Mouse (Mus musculus): Measurements from ENCODE around the gene Alkbh6. TPM values are rescaled to one million over a fixed set of nuclear protein-coding genes. Genes with fewer than 3 reads are reported as not detected.

The Alkbh6 gene
- total RNA-seq (2021): 10 to 100 TPM; 50.8 to 51.8 TPM
- long read RNA-seq, experiment 1, transcript Alkbh6-201 (7 exons, 982 nt): major isoform, 28 of 60 reads
- long read RNA-seq, experiment 1, transcript Alkbh6-202 (6 exons, 1,112 nt): minor isoform, 17 of 60 reads
- long read RNA-seq, experiment 1, partial matches to known transcripts: 3 of 60 reads
- long read RNA-seq, experiment 1, other reads (novel, unspliced or antisense): 12 of 60 reads
- long read RNA-seq, experiment 2, transcript Alkbh6-202 (6 exons, 1,112 nt): major isoform, 28 of 72 reads
- long read RNA-seq, experiment 2, transcript Alkbh6-201 (7 exons, 982 nt): minor isoform, 24 of 72 reads
- long read RNA-seq, experiment 2, partial matches to known transcripts: 5 of 72 reads
- long read RNA-seq, experiment 2, other reads (novel, unspliced or antisense): 14 of 72 reads

DNA sequence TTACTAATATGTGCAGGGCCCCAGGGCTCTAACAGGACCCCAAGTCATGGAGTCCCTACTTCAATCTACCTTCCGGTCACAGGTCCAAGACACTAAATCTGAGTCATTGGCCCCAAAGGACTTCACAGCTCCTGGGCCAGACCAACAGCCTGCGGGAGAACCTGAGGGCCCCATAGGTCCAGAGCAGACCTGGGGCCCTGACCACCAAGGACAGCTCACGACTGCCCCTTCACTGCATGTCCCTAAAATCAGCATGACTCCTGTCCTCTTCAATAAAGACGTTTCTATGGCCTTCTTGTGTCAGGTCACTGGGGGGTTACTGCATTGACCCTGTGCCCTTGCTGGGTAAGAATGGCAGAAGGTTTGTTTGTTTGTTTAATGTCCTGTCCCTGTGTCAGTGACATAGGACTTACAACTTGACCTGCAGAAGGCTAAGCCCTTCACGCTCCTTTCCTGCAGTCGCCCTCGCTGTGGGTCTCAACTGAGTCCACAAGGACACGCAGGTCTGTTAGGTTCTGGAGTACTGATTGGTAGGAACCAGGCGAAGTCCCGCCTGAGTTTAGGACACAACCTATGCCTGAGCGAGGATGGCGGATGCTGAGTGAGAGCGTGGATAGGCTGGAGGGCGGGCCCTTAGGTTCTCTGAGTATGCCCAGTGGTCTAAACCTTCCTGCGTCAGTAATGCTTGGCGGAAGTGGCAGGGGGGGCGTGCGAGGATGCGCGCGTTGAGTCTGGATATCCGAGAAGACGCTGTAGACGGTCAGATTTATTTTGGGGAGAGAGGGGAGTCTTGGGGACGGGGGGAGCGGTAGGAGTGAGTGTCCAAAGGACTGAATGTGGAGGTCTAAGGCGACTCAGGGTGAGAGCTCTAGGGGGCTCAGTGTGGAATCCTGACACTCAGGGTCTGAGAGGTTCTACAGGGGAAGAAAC lies at the start of gene Alkbh6:
Gene Alkbh6 (plus strand): TSS at position 642 of the 930 bp plus-strand sequence.
- TF ChIP-seq CTCF (conservative IDR thresholded peaks at IDR 0.05): no peak

DNA sequence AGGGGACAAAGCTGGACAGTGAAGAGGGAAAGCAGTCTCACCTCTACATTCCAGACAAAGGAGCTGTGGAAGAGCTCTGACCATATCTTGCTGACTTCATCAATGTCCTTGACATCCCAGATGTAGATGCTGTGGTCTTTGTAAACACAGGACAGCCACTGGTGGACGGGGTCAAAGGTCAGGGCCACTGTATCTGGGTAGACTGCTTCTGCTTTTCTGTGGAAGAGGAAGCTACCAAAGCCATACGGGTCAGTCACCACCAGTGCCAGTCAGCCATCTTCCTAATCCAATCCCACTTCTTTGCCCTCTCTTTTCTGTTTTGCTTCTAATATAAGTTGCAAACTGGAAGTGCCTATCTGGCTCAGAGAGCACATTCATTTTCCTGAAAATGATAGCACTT lies 43.5 kb upstream of the Alkbh6 start:
- no peak for TF ChIP-seq CTCF (conservative IDR thresholded peaks at IDR 0.05)
- Histone ChIP-seq H3K4me3 (no peak overlapping the region), H3K27ac (no peak overlapping the region)
- DNase-seq (ENCODE audit: low spot score in 2 of 2): no peak

More for the DNA sequence above, at the start of gene Alkbh6:
- peak; percentile 95 to 98 for DNase-seq (ENCODE audit: low spot score in 2 of 2)
- H3K27ac ChIP-seq: peak within 1 kb of the TSS; percentile 94
- H3K4me3 ChIP-seq: peak within 1 kb of the TSS; percentile 84

DNA sequence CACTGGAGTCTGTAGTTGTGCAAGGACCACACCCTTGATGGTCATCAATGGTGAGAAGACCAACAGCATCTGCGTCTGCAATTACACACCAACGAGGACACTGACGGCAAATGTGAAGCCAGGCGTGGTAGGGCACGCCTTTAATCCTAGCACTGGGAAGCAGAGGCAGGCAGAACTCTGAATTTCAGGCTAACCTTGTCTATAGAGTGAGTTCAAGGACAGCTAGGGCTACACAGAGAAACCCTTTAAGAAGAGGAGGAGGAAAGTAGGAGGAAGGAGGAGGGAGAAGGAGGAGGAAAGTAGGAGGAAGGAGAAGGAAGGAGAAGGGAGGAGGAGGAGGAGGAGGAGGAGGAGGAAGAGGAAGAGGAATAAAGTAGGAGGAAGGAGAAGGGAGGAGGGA lies 43.0 kb upstream of the Alkbh6 start:
- no peak for DNase-seq (ENCODE audit: low spot score in 2 of 2)
- H3K27ac ChIP-seq: no peak overlapping the region
- no peak overlapping the region for H3K4me3 ChIP-seq
- no peak for TF ChIP-seq CTCF (conservative IDR thresholded peaks at IDR 0.05)

- TF ChIP-seq CTCF (conservative IDR thresholded peaks at IDR 0.05): no peak
- no peak overlapping the region for H3K4me3 ChIP-seq
- no peak for DNase-seq (ENCODE audit: low spot score in 2 of 2)
- H3K27ac ChIP-seq: no peak overlapping the region
Measured at GRCm38 (mm10) chr7:30265935-30266334, 42.6 kb upstream of the Alkbh6 start.

GRCm38 (mm10) chr7:30266780-30267179 lies 41.7 kb upstream of the Alkbh6 start:
- DNase-seq (ENCODE audit: low spot score in 2 of 2): no peak

DNA sequence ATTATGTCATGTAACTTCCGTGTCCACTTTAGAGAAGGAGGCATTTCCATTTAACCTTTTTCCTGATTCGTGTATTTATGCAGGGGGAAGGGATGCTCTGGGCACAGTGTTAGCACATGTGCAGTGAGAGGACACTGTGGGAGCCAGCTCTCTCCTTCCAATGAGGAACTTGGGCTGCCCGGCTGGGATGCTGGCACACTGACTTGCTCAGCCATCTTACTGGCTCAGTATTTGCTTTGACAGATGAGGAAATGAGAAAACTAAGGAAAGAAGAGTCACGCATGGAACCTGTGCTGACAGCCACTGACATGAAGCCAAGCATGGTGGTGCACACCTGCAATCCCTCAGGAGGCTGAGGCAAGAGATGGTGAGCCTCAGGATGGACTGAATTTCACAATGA lies 38.9 kb upstream of the Alkbh6 start:
- DNase-seq (ENCODE audit: low spot score in 2 of 2): no peak
- Histone ChIP-seq H3K4me3 (no peak overlapping the region), H3K27ac (no peak overlapping the region)
- no peak for TF ChIP-seq CTCF (conservative IDR thresholded peaks at IDR 0.05)

More at GRCm38 (mm10) chr7:30266780-30267179, 41.7 kb upstream of the Alkbh6 start:
- H3K4me3 ChIP-seq: no peak overlapping the region
- no peak for TF ChIP-seq CTCF (conservative IDR thresholded peaks at IDR 0.05)
- no peak overlapping the region for H3K27ac ChIP-seq

DNA sequence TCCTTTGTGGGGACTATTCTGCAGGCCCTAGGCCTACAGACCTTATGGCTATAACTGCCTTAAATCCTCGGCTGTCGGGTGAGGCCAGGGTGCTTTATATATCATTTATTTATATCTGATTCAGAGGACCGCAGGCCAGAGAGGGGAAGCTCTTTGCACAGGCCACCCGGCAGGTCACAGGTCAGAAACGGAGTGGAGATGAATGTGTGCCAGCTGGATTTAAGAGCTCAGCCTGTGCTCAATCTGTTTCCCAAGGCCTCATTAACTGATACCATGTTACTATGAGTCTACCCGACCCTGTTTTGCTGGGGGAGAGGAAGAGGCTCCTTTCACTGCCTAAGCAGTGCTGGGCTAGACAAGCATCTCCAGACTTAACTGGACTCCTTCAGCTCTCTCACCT lies 34.1 kb upstream of the Alkbh6 start:
- no peak for DNase-seq (ENCODE audit: low spot score in 2 of 2)
- TF ChIP-seq CTCF (conservative IDR thresholded peaks at IDR 0.05): no peak
- no peak overlapping the region for H3K27ac ChIP-seq
- H3K4me3 ChIP-seq: no peak overlapping the region

DNA sequence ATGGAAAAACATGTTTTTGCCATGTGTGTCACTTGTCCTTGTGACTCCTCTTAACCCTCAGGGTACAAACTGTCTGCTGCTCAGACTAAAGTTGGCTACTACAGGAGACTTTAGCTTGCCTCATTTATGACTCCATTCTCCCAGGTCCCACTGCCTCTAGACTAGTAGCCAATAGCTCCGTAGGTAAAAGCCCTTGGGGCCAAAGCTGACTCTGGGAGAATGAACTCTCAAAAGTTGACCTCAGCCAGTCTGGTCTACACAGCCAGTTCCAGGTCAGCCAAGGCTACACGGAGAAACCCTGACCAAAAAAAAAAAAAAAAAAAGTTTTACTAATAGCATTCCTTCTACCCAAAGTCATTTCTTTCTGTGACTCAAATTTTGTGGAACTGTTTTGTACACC lies 29.6 kb upstream of the Alkbh6 start:
- no peak for DNase-seq (ENCODE audit: low spot score in 2 of 2)
- no peak overlapping the region for H3K4me3 ChIP-seq
- no peak overlapping the region for H3K27ac ChIP-seq
- TF ChIP-seq CTCF (conservative IDR thresholded peaks at IDR 0.05): no peak

- Histone ChIP-seq H3K4me3 (peak overlapping the region; percentile 86), H3K27ac (0 out of 2 replicates have a peak overlapping the region, but pooled peaks have one; percentile 95)
- no peak for DNase-seq (ENCODE audit: low spot score in 2 of 2)
- TF ChIP-seq CTCF (conservative IDR thresholded peaks at IDR 0.05): no peak
Measured at GRCm38 (mm10) chr7:30279536-30279935, 29.0 kb upstream of the Alkbh6 start.

- peak; percentile 89 to 91 for DNase-seq (ENCODE audit: low spot score in 2 of 2)
- Histone ChIP-seq H3K4me3 (peak within 1 kb of the TSS; percentile 86), H3K27ac (peak within 1 kb of the TSS; percentile 95)
- no peak for TF ChIP-seq CTCF (conservative IDR thresholded peaks at IDR 0.05)
Measured at GRCm38 (mm10) chr7:30279951-30280669, 28.4 kb upstream of the Alkbh6 start, which contains the start of the genes Thap8 and Wdr62. Gene Thap8, plus strand, starts transcription at chr7:30280094. Gene Wdr62, minus strand, starts transcription at chr7:30280419.

DNA sequence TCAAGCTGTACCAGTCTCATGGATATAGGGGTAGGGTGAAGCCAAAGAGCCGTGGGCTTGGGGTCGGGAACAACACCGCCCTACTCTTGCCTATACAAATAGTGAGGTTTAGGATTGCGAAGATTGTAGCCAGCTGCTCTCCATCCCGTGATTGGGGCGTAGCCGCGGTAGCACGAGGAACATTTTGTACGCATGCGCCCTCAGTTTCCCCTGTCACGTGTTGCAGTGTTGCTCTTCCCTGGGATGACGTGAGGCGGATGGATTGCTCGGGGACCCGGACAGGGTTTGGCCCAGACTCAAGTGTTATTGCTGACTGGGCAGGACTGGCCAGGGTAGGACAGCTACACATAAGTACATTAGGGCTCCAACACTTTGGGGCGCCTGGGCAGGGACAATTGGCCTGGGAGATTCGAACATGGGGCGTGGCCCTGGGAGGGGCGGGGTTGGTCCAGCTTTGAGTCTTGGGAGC lies 27.8 kb upstream of the Alkbh6 start:
- Histone ChIP-seq H3K4me3 (peak overlapping the region; percentile 86), H3K27ac (peak overlapping the region; percentile 95)
- TF ChIP-seq CTCF (conservative IDR thresholded peaks at IDR 0.05): no peak
- peak; percentile 83 to 87 for DNase-seq (ENCODE audit: low spot score in 2 of 2)

GRCm38 (mm10) chr7:30281522-30281921 lies 27.0 kb upstream of the Alkbh6 start:
- H3K4me3 ChIP-seq: no peak overlapping the region

More at GRCm38 (mm10) chr7:30281522-30281921, 27.0 kb upstream of the Alkbh6 start:
- no peak for TF ChIP-seq CTCF (conservative IDR thresholded peaks at IDR 0.05)
- H3K27ac ChIP-seq: no peak overlapping the region
- DNase-seq (ENCODE audit: low spot score in 2 of 2): no peak

All from layer of hippocampus, adult 2 months (tissue).